Mouse (Mus musculus) midbrain, postnatal 0 days (tissue): Measurements from ENCODE around the gene Vmn1r232. TPM values are rescaled to one million over a fixed set of nuclear protein-coding genes. Genes with fewer than 3 reads are reported as not detected.

Experiments
- ATAC-seq: fragments of 200-750 bp; cut with Nextera tagmentation; 2 replicates; pipeline ENCODE4 v1.8.0; 2017; ENCODE audit warnings: moderate number of reproducible peaks, mild to moderate bottlenecking, moderate TSS enrichment, moderate library complexity; ENCODE audit not compliant: low FRiP score
- DNase-seq: peaks from one replicate; pipeline ENCODE4 v3.0.0-alpha.2; 2015; ENCODE audit warnings: low spot score
- H3K27ac ChIP-seq: fragments of 300-500 bp; sonication (generic); 2 replicates; pipeline ENCODE4 v1.5.1; 2014; ENCODE audit warnings: low read depth, mild to moderate bottlenecking, low read length, mixed read lengths
- H3K27me3 ChIP-seq: fragments of 300-500 bp; sonication (generic); 2 replicates; pipeline ENCODE4 v1.6.1; 2014; ENCODE audit warnings: low read length, control low read depth, mixed read lengths; ENCODE audit not compliant: insufficient read depth
- H3K36me3 ChIP-seq: fragments of 300-500 bp; sonication (generic); 2 replicates; pipeline ENCODE4 v1.6.1; 2014; ENCODE audit warnings: low read length, control low read depth, mixed read lengths; ENCODE audit not compliant: insufficient read depth
- H3K4me1 ChIP-seq: fragments of 300-500 bp; sonication (generic); 2 replicates; pipeline ENCODE4 v1.6.1; 2014; ENCODE audit warnings: mild to moderate bottlenecking, control low read depth, antibody characterized with exemption, low read length, mixed read lengths; ENCODE audit not compliant: insufficient read depth
- H3K4me2 ChIP-seq: fragments of 300-500 bp; sonication (generic); 2 replicates; pipeline ENCODE4 v1.6.1; 2014; ENCODE audit warnings: low read depth, mild to moderate bottlenecking, low read length, mixed read lengths; ENCODE audit not compliant: poor library complexity, severe bottlenecking
- H3K4me3 ChIP-seq: fragments of 300-500 bp; sonication (generic); 2 replicates; pipeline ENCODE4 v1.5.1; 2014; ENCODE audit warnings: low read depth, mild to moderate bottlenecking, low read length, moderate library complexity
- H3K9ac ChIP-seq: fragments of 300-500 bp; sonication (generic); replicated peaks from 2 replicates; pipeline ENCODE4 v1.6.1; 2014; ENCODE audit warnings: mild to moderate bottlenecking, low read length, moderate library complexity, mixed read lengths; ENCODE audit not compliant: poor library complexity, severe bottlenecking
- H3K9me3 ChIP-seq: fragments of 300-500 bp; sonication (generic); 2 replicates; pipeline ENCODE4 v1.6.1; 2016; ENCODE audit warnings: low read length, control low read depth
- CTCF ChIP-seq: IDR thresholded peaks from 2 replicates; pipeline ENCODE4 v1.5.1; 2016; ENCODE audit warnings: antibody characterized with exemption, mild to moderate bottlenecking
- WGBS: fragments of 180-500 bp; shearing (Covaris S2); extraction: QIAGEN DNeasy Blood & Tissue Kit; methylation state at CpG from one replicate; pipeline ENCODE4 v1.1.7; 2014; 5-methylcytosine and 5-hydroxymethylcytosine counted together
- polyA plus RNA-seq: library from polyadenylated mRNA; unstranded; fragments of >200 nt; fragmentation: Nextera tagmentation; extraction: Ambion mirVana; gene quantifications from 2 replicates; pipeline ENCODE4 v1.2.1, GENCODE M21; 2015
- total RNA-seq: library from RNA; depleted of rRNA; stranded (reverse); fragments of >200 nt; gene quantifications from 2 replicates; pipeline ENCODE4 v1.2.3, GENCODE M21; 2014; rRNA removed

Gene Vmn1r232
- total and polyA plus RNA-seq, 2 experiments from 2014 or later = not detected

GRCm38 (mm10) chr17:20944985-20945891 is 25.7 kb upstream of the Vmn1r232 start, which contains the start of gene Ppp2r1a:
TSS of gene Ppp2r1a (plus strand) at chr17:20945311.
- ATAC-seq (peak; percentile 99), DNase-seq (peak; percentile 100)
- TF ChIP-seq CTCF = peak; percentile 28; the same call in 1 of the 2 replicates
- H3K36me3 ChIP-seq = no peaks in the 10 kb centered on the region
- peak within 1 kb of the TSS; percentile 80 for H3K4me3 ChIP-seq
- peaks cover 8% of the 10 kb centered on the region; the same call in 1 of the 2 replicates for H3K4me1 ChIP-seq
- WGBS = under 1% methylated on average over 67 of the region's 69 CpGs
- H3K9me3 ChIP-seq = no peaks in the 10 kb centered on the region
- H3K9ac ChIP-seq = peak within 1 kb of the TSS; percentile 89
- peak within 1 kb of the TSS; percentile 98 for H3K27ac ChIP-seq
- peak within 1 kb of the TSS; percentile 63 for H3K4me2 ChIP-seq
- no peaks in the 10 kb centered on the region for H3K27me3 ChIP-seq

- TF ChIP-seq CTCF = no peak
- peak overlapping the region; percentile 61 for H3K4me2 ChIP-seq
- 55% methylated on average over 3 of the region's 3 CpGs for WGBS
- no peaks in the 10 kb centered on the region for H3K27me3 ChIP-seq
- H3K4me3 ChIP-seq = peak overlapping the region; percentile 80
- peak; percentile 11 for DNase-seq
- no peaks in the 10 kb centered on the region for H3K36me3 ChIP-seq
- H3K9me3 ChIP-seq = no peaks in the 10 kb centered on the region
- no peak for ATAC-seq
- H3K27ac ChIP-seq = peak overlapping the region; percentile 91
- peak overlapping the region; percentile 65 for H3K9ac ChIP-seq
- peaks cover 8% of the 10 kb centered on the region; the same call in 1 of the 2 replicates for H3K4me1 ChIP-seq
These were observed 24.7 kb upstream of the Vmn1r232 start for GRCm38 (mm10) chr17:20944226-20944625.

GRCm38 (mm10) chr17:20904991-20905390 is 14.5 kb downstream of the Vmn1r232 start, which contains the start of gene Vmn1r231:
TSS of gene Vmn1r231 (minus strand) at chr17:20905091.
- ATAC-seq (no peak), DNase-seq (no peak)
- Histone ChIP-seq H3K36me3 (no peaks in the 10 kb centered on the region), H3K9me3 (no peaks in the 10 kb centered on the region), H3K4me2 (no peak within 1 kb of the TSS), H3K4me3 (no peak within 1 kb of the TSS), H3K27ac (no peak within 1 kb of the TSS), H3K9ac (no peak within 1 kb of the TSS), H3K4me1 (no peaks in the 10 kb centered on the region), H3K27me3 (no peaks in the 10 kb centered on the region)
- no peak for TF ChIP-seq CTCF
- 58% methylated on average over 2 of the region's 2 CpGs for WGBS

Other genes with a start within 250 kb of the Vmn1r232 start
- gene Vmn1r226, start 236.9 kb downstream of the Vmn1r232 start, total RNA-seq = not detected in 2 replicates
- not detected in 2 replicates for gene Vmn1r226, start 236.9 kb downstream of the Vmn1r232 start, polyA plus RNA-seq
- not detected in 2 replicates for gene Vmn1r227, start 189.9 kb downstream of the Vmn1r232 start, total RNA-seq
- not detected in 2 replicates for gene Vmn1r227, start 189.9 kb downstream of the Vmn1r232 start, polyA plus RNA-seq
- gene Vmn1r228, start 133.6 kb downstream of the Vmn1r232 start, total RNA-seq = not detected in 2 replicates
- not detected in 2 replicates for gene Vmn1r228, start 133.6 kb downstream of the Vmn1r232 start, polyA plus RNA-seq
- not detected in 2 replicates for gene Vmn1r229, start 108.2 kb downstream of the Vmn1r232 start, total RNA-seq
- gene Vmn1r229, start 108.2 kb downstream of the Vmn1r232 start, polyA plus RNA-seq = not detected in 2 replicates
- gene Vmn1r230, start 79.3 kb downstream of the Vmn1r232 start, total RNA-seq = not detected in 2 replicates
- gene Vmn1r230, start 79.3 kb downstream of the Vmn1r232 start, polyA plus RNA-seq = not detected in 2 replicates
- not detected in 2 replicates for gene Vmn1r231, start 14.6 kb downstream of the Vmn1r232 start, total RNA-seq
- not detected in 2 replicates for gene Vmn1r231, start 14.6 kb downstream of the Vmn1r232 start, polyA plus RNA-seq
- 749 and 792 TPM in 2 replicates for gene Ppp2r1a, start 25.6 kb upstream of the Vmn1r232 start, total RNA-seq
- gene Ppp2r1a, start 25.6 kb upstream of the Vmn1r232 start, polyA plus RNA-seq = 746 and 817 TPM in 2 replicates
- not detected in 2 replicates for gene Vmn1r233, start 76.8 kb upstream of the Vmn1r232 start, total RNA-seq
- gene Vmn1r233, start 76.8 kb upstream of the Vmn1r232 start, polyA plus RNA-seq = not detected in 2 replicates
- gene Zfp160, start 89.2 kb upstream of the Vmn1r232 start, total RNA-seq = 21.3 and 24.9 TPM in 2 replicates
- gene Zfp160, start 89.2 kb upstream of the Vmn1r232 start, polyA plus RNA-seq = 12.0 and 12.2 TPM in 2 replicates